Mouse (Mus musculus): Measurements from ENCODE around the gene Nlgn1. TPM values are rescaled to one million over a fixed set of nuclear protein-coding genes. Genes with fewer than 3 reads are reported as not detected.

The Nlgn1 gene
- 15.9 and 19.5 TPM in 2 replicates for polyA plus RNA-seq (2014; fragmentation: Nextera tagmentation; extraction: Ambion mirVana)

DNA sequence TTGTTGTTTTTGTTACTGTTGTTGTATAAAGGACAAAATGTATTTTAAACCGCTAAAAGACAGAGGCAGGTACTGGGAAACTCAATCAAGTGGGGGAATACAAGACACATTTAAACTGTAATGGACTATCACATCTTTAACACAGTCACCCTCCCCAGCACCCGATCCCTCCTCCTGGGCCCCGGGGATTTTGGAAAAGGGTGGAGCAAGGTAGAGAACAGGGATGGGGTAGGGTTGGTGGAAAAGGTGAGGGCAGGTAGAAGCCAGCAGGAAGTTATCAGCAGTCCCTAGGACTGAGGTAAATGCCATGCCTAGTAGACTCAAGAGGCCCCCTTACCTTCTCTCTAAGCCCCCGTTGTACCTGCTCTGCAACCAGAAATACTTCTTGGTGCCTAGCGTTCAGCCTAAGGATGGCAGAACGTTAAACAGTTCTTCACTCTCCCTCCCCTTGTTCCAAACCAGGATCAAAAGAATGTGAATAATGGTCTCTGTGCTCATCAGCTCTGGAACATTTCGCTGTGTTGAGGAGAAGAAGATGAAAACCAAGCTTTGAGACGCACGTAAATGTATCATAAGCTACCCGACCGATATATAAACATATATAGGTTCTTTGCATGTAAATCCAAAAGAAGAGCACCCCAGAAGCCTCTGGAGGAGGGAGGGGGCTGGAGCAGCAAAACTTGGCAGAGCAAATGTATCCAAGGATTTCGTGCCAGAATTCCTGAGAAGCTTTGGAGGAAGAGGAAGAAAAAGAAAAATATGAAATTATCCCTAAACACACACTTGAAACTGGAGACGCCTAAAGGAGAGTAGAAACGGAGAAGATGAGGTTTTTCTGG lies at the start of gene Nlgn1:
Nlgn1 (minus strand) TSS at position 61 of the 839 bp plus-strand sequence.
- Histone ChIP-seq H3K27me3 (replicated peaks; ENCODE audit: control insufficient read depth, insufficient read depth, low read length) (no peaks in the 10 kb centered on the region), H3K36me3 (ENCODE audit: control insufficient read depth, insufficient read depth, low read length) (no peaks in the 10 kb centered on the region), H3K4me1 (ENCODE audit: control insufficient read depth, insufficient read depth, low read length) (peaks cover 10% of the 10 kb centered on the region), H3K9ac (ENCODE audit: low read length) (peak within 1 kb of the TSS; percentile 91), H3K4me2 (ENCODE audit: low read length) (peak within 1 kb of the TSS; percentile 90), H3K9me3 (replicated peaks; ENCODE audit: control insufficient read depth, low read length) (no peaks in the 10 kb centered on the region), H3K27ac (ENCODE audit: low read depth, low read length) (peak within 1 kb of the TSS; percentile 84), H3K4me3 (ENCODE audit: low read depth, low read length) (peak within 1 kb of the TSS; percentile 80)
- WGBS: 3% methylated on average over 14 of the region's 14 CpGs
- DNase-seq (ENCODE audit: low spot score): peak; percentile 39
- peak; percentile 6; the same call in 1 of the 2 replicates for ATAC-seq

DNA sequence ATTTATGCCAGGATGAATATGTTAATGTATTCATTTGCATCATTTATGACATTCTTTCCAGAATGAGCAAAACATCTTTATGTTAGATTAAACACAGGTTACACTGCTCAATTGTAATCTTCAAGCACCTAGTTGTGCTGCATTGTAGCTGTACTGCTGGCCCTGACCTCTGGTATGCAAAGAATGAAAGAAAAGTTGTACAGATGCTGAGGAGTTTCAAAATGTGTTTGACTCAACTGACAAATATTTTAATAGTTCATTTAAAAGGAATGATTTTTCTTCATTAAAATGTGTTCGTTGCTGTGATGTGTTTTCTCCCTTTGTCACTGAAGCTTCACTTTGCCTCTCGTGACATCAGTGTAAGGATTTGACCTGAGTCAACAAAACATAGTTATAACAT lies 46.0 kb upstream of the Nlgn1 start:
- H3K27me3 ChIP-seq (replicated peaks; ENCODE audit: control insufficient read depth, insufficient read depth, low read length): no peaks in the 10 kb centered on the region
- no peaks in the 10 kb centered on the region for H3K36me3 ChIP-seq (ENCODE audit: control insufficient read depth, insufficient read depth, low read length)
- no peak overlapping the region for H3K27ac ChIP-seq (ENCODE audit: low read depth, low read length)
- H3K4me2 ChIP-seq (ENCODE audit: low read length): no peak overlapping the region
- no peak overlapping the region for H3K4me3 ChIP-seq (ENCODE audit: low read depth, low read length)
- no peaks in the 10 kb centered on the region for H3K4me1 ChIP-seq (ENCODE audit: control insufficient read depth, insufficient read depth, low read length)
- DNase-seq (ENCODE audit: low spot score) (no peak), ATAC-seq (no peak)
- no peak overlapping the region for H3K9ac ChIP-seq (ENCODE audit: low read length)
- H3K9me3 ChIP-seq (replicated peaks; ENCODE audit: control insufficient read depth, low read length): no peaks in the 10 kb centered on the region
- WGBS: 78% methylated on average over 2 of the region's 2 CpGs

DNA sequence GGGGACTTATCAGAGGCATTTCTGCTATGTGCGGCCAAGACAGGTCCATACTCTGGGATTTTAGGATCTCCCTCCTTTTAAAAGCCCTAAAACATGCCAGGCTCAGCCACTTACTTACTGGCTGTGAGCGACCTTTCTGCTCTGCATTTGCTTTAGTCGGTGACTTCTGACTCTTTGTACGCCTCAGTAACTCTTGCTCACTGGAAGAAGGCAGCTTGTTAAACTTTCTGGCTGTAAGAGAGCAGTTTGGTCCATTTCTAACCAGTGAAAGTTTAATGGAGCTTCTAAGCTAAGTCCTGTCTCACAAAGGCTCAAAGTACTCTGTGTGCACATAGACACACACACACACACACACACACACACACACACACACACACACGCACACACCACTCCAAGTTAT lies 22.8 kb upstream of the Nlgn1 start:
- no peaks in the 10 kb centered on the region for H3K9me3 ChIP-seq (replicated peaks; ENCODE audit: control insufficient read depth, low read length)
- no peaks in the 10 kb centered on the region for H3K36me3 ChIP-seq (ENCODE audit: control insufficient read depth, insufficient read depth, low read length)
- no peak overlapping the region for H3K4me2 ChIP-seq (ENCODE audit: low read length)
- no peak overlapping the region for H3K9ac ChIP-seq (ENCODE audit: low read length)
- no peak overlapping the region for H3K27ac ChIP-seq (ENCODE audit: low read depth, low read length)
- H3K27me3 ChIP-seq (replicated peaks; ENCODE audit: control insufficient read depth, insufficient read depth, low read length): no peaks in the 10 kb centered on the region
- 79% methylated on average over 5 of the region's 5 CpGs for WGBS
- ATAC-seq (no peak), DNase-seq (ENCODE audit: low spot score) (no peak)
- no peaks in the 10 kb centered on the region for H3K4me1 ChIP-seq (ENCODE audit: control insufficient read depth, insufficient read depth, low read length)
- H3K4me3 ChIP-seq (ENCODE audit: low read depth, low read length): no peak overlapping the region

DNA sequence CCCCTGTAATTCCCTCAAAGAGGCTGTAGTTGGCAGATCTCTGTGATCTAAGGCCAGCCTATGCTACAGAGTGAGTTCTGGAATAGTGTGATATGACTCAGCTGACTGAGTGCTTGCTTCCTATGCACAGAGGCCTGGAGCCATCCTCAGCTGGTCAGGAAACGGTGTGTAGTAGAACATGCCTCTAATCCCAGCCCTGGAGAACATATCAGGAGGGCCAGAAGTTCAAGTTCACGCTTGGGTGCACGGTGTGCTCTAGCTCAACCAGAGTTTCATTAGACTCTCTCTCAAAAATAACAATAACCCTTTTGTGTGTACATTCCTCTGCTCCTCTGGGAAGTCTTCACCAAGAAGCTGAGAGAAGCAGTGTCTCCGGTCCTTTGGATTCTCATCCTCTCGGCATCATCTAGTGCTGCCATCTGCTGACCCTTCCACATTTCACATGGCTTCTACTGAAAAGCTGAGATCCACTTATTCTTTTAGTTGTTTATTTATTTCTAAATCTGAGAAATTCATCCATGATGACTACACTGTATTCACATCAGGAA lies 22.3 kb upstream of the Nlgn1 start:
- no peaks in the 10 kb centered on the region for H3K4me1 ChIP-seq (ENCODE audit: control insufficient read depth, insufficient read depth, low read length)
- WGBS: 77% methylated on average over 5 of the region's 5 CpGs
- peak; percentile 33 for DNase-seq (ENCODE audit: low spot score)

DNA sequence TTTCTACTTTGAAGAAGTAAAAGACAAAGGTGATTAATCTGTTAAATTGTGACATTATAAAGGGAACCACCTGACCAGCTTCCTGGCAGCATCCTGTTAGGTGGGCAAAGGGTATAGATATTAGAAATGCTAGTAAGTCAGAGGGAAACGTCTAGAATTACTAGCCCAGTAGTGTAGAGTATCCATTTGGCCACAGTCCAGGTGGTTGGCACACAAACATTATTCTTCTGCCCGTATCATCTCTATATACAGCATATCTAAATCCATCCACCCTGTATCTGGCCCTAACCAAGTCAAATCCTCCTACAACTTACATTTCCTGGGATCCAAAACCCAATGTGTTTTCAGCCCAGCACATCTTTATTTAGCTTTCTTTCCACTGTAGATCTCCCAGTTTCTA lies 5.2 kb upstream of the Nlgn1 start:
- H3K27me3 ChIP-seq (replicated peaks; ENCODE audit: control insufficient read depth, insufficient read depth, low read length): no peaks in the 10 kb centered on the region
- DNase-seq (ENCODE audit: low spot score) (no peak), ATAC-seq (no peak)
- H3K36me3 ChIP-seq (ENCODE audit: control insufficient read depth, insufficient read depth, low read length): no peaks in the 10 kb centered on the region
- no peaks in the 10 kb centered on the region for H3K9me3 ChIP-seq (replicated peaks; ENCODE audit: control insufficient read depth, low read length)
- whole genome bisulfite sequencing: 56% methylated on average over 2 of the region's 2 CpGs
- H3K4me1 ChIP-seq (ENCODE audit: control insufficient read depth, insufficient read depth, low read length): peaks cover 4% of the 10 kb centered on the region
- no peak overlapping the region for H3K4me3 ChIP-seq (ENCODE audit: low read depth, low read length)
- H3K27ac ChIP-seq (ENCODE audit: low read depth, low read length): no peak overlapping the region
- no peak overlapping the region for H3K4me2 ChIP-seq (ENCODE audit: low read length)
- H3K9ac ChIP-seq (ENCODE audit: low read length): no peak overlapping the region

More for the DNA sequence above, 22.3 kb upstream of the Nlgn1 start:
- no peak overlapping the region for H3K4me3 ChIP-seq (ENCODE audit: low read depth, low read length)
- H3K9me3 ChIP-seq (replicated peaks; ENCODE audit: control insufficient read depth, low read length): no peaks in the 10 kb centered on the region
- no peak overlapping the region for H3K27ac ChIP-seq (ENCODE audit: low read depth, low read length)
- H3K9ac ChIP-seq (ENCODE audit: low read length): no peak overlapping the region
- ATAC-seq: no peak
- H3K27me3 ChIP-seq (replicated peaks; ENCODE audit: control insufficient read depth, insufficient read depth, low read length): no peaks in the 10 kb centered on the region
- no peaks in the 10 kb centered on the region for H3K36me3 ChIP-seq (ENCODE audit: control insufficient read depth, insufficient read depth, low read length)
- H3K4me2 ChIP-seq (ENCODE audit: low read length): no peak overlapping the region

DNA sequence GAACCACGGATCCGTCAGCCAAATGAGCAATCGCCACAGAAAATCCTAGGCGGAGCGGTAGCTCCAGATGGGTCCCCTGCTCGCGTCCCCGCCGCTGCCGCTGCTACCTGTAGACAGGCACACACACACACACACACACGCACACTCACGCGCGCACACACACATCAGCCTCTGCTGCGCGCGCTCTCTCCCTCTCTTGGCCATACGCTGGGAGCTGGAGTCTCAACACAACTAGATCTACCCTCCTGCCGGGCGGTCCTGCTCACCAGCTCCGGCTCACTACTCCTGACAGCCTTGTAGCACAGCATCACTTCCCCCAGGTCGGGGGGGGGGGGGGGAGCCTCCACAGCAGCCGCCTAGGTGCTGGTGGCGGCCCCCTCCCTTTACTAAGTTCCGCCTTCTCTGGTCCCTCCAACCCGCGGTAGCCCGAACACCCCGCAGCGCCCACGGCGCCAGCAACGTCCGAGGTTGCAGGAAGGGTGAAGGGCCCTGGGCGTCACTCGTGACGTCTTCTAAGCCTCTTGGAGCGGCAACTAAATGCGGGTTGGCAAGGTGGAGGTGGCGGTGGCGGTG lies 1.1 kb upstream of the Nlgn1 start:
- Histone ChIP-seq H3K9ac (ENCODE audit: low read length) (peak overlapping the region; percentile 91), H3K27ac (ENCODE audit: low read depth, low read length) (no peak overlapping the region), H3K4me1 (ENCODE audit: control insufficient read depth, insufficient read depth, low read length) (peaks cover 10% of the 10 kb centered on the region), H3K9me3 (replicated peaks; ENCODE audit: control insufficient read depth, low read length) (no peaks in the 10 kb centered on the region), H3K27me3 (replicated peaks; ENCODE audit: control insufficient read depth, insufficient read depth, low read length) (no peaks in the 10 kb centered on the region), H3K4me2 (ENCODE audit: low read length) (peak overlapping the region; percentile 90), H3K36me3 (ENCODE audit: control insufficient read depth, insufficient read depth, low read length) (no peaks in the 10 kb centered on the region), H3K4me3 (ENCODE audit: low read depth, low read length) (peak overlapping the region; percentile 80)
- WGBS: under 1% methylated on average over 38 of the region's 41 CpGs
- ATAC-seq: peak; percentile 62
- DNase-seq (ENCODE audit: low spot score): peak; percentile 78

DNA sequence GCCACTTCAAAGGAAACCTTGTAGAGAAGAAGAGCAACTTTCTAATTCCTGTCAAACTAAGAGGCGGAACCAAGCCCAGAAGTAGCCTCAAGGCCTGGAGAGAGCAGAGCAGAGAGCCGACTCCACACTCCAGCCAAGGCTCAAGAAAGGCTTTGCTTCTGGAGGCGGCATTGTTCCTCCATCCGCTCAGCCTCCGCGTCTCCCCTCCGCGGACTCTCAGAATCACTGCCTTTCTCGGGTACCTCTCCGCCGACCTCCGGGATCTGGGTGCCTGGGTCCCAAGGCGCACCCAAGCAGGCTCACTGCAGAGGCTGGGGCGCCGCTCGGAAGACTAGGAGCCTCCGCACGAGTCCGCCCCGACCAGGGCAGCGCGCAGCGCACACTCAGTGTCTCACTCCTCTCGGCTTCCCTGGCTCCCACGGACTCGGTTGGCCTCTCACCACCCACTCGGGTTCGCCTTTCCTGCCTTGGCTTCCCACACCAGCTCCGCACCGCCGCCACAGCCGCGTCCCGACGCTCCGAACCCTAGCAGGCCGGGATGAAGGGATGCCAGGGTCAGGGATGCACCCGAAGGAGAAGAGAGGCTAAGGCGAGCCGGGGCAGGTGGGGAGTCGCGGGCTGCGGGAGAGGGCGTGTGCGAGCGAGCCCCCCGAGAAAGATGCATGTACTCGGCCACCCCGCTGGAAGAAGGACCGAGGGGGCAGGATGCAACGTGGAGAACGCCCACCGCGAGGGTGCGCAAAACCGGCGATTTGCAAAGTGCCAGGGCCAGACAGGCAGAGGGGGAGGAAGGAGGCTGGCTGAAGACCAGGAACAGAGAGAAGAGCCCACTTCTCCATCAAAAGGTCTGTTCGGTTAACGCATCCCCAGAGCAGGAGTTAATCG lies 841 bp downstream of the Nlgn1 start:
- no peaks in the 10 kb centered on the region for H3K27me3 ChIP-seq (replicated peaks; ENCODE audit: control insufficient read depth, insufficient read depth, low read length)
- peak overlapping the region; percentile 91 for H3K9ac ChIP-seq (ENCODE audit: low read length)
- H3K4me1 ChIP-seq (ENCODE audit: control insufficient read depth, insufficient read depth, low read length): peaks cover 10% of the 10 kb centered on the region
- under 1% methylated on average over 60 of the region's 60 CpGs for WGBS
- no peaks in the 10 kb centered on the region for H3K9me3 ChIP-seq (replicated peaks; ENCODE audit: control insufficient read depth, low read length)
- H3K4me2 ChIP-seq (ENCODE audit: low read length): peak overlapping the region; percentile 90
- ATAC-seq: peak; percentile 74
- H3K36me3 ChIP-seq (ENCODE audit: control insufficient read depth, insufficient read depth, low read length): no peaks in the 10 kb centered on the region
- DNase-seq (ENCODE audit: low spot score): peak; percentile 66
- peak overlapping the region; percentile 84 for H3K27ac ChIP-seq (ENCODE audit: low read depth, low read length)
- H3K4me3 ChIP-seq (ENCODE audit: low read depth, low read length): peak overlapping the region; percentile 80

DNA sequence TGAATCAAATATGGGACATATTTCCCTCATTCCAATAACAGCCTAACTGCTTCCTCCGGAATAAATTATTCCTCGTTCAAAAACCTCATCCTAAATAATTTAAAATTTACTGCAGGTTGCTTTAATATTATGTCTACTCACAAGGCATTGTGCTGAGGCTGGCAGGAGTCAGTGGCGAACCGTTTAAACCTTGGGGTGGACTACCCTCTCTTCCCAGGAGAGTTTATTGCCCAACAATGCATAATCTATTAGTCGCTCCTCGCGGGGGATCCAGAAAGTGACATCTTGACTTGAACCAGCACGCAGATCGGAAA lies 1.4 kb downstream of the Nlgn1 start:
- ATAC-seq (peak; percentile 35; the same call in 1 of the 2 replicates), DNase-seq (ENCODE audit: low spot score) (no peak)

More for the DNA sequence above, 1.4 kb downstream of the Nlgn1 start:
- H3K4me2 ChIP-seq (ENCODE audit: low read length): peak overlapping the region; percentile 90
- H3K27ac ChIP-seq (ENCODE audit: low read depth, low read length): peak overlapping the region; percentile 84; the same call in 1 of the 2 replicates
- peaks cover 10% of the 10 kb centered on the region for H3K4me1 ChIP-seq (ENCODE audit: control insufficient read depth, insufficient read depth, low read length)
- H3K27me3 ChIP-seq (replicated peaks; ENCODE audit: control insufficient read depth, insufficient read depth, low read length): no peaks in the 10 kb centered on the region
- no peaks in the 10 kb centered on the region for H3K36me3 ChIP-seq (ENCODE audit: control insufficient read depth, insufficient read depth, low read length)
- H3K4me3 ChIP-seq (ENCODE audit: low read depth, low read length): peak overlapping the region; percentile 80
- peak overlapping the region; percentile 91 for H3K9ac ChIP-seq (ENCODE audit: low read length)
- H3K9me3 ChIP-seq (replicated peaks; ENCODE audit: control insufficient read depth, low read length): no peaks in the 10 kb centered on the region
- whole genome bisulfite sequencing: 6% methylated on average over 9 of the region's 9 CpGs

All from forebrain, embryonic 14.5 days (tissue).